Mouse (Mus musculus): Measurements from ENCODE around the gene Psmd13.

DNA sequence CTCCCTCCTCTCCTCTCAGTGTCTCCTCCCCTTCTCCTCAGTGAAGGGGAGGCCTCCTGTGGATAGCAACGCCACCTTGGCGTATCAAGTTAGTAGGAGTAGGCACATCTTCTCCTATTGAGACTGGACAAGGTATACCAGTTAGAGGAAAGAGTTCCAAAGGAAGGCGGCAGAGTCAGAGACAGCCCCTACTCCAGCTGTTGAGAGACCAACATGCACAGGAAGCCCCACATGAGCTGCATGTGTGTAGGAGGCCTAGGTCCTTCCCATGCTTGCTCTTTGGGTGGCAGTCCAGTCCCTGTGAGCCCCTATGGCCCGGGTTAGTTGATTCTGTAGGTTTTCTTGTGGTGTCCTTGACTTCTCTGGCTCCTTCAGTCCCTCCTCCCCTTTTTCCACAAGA is 48.4 kb upstream of the Psmd13 start:
- no peak for TF ChIP-seq POLR2A (IDR thresholded peaks at IDR 0.05; ENCODE audit: borderline replicate concordance, extremely low read depth, insufficient read depth, insufficient read length, poor library complexity, severe bottlenecking)
- no peak for TF ChIP-seq CTCF (IDR thresholded peaks at IDR 0.05; ENCODE audit: borderline replicate concordance, extremely low read depth, insufficient read depth, insufficient read length)

Measured in brain, embryonic 14.5 days (tissue).